Mouse (Mus musculus) liver, embryonic 14.5 days (tissue): Measurements from ENCODE around the gene Stx19.
A peak's percentile ranks its signal among the peaks of the same experiment; 100 is the strongest.

Experiments used
- CTCF ChIP-seq: IDR thresholded peaks from 2 replicates; pipeline ENCODE4 v1.5.1; 2016; ENCODE audit warnings: antibody characterized with exemption, low read depth, control low read depth
- EP300 ChIP-seq: IDR thresholded peaks from 2 replicates; pipeline ENCODE4 v1.6.1; 2016; ENCODE audit warnings: antibody characterized with exemption, low read depth

DNA sequence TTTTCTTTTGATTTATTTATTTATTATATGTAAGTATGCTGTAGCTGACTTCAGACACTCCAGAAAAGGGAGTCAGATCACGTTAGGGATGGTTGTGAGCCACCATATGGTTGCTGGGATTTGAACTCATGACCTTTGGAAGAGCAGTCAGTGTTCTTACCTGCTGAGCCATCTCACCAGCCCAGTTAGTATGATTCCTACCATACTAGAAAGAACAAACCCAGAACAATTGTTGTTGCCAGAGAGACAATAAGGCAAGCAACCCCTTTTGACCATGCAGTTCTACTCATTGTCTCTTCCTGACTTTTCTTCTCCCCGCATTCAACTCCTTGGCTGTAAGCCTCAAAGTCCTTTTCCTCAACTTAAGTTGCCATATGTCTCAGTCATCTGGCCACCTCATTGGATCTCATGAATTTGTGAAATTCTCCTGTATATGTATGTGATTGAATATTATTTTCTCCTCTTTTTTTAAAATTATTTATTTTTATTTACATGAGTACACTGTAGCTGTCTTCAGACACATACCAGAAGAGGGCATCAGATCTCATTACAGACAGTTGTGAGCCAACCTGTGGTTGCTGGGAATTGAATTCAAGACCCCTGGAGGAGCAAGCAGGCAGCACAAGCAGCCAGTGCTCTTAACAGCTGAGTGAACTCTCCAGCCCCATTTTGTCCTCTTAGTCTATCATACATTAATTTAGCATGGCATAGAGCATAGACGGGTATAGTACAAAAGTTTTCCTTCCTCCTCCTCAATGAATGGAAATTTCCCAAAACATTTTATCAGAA is 38.2 kb downstream of the Stx19 start:
- TF ChIP-seq CTCF: 0 out of 2 replicates have a peak, but pooled peaks have one; percentile 9
- no peak for TF ChIP-seq EP300
